Mouse (Mus musculus): ENCODE results near the gene Adcy5.

The Adcy5 gene

GRCm38 (mm10) chr16:35154641-35155390 is at the start of gene Adcy5:
Gene Adcy5 (plus strand): TSS chr16:35154877.
- no peak for DNase-seq (ENCODE audit: low spot score in 2 of 2)

- DNase-seq (ENCODE audit: low spot score in 2 of 2), result no peak
These were observed 46.7 kb upstream of the Adcy5 start for GRCm38 (mm10) chr16:35107985-35108384.

GRCm38 (mm10) chr16:35109156-35109555 is 45.5 kb upstream of the Adcy5 start:
- DNase-seq (ENCODE audit: low spot score in 2 of 2), result no peak

GRCm38 (mm10) chr16:35109656-35110291 is 44.9 kb upstream of the Adcy5 start:
- DNase-seq (ENCODE audit: low spot score in 2 of 2), result no peak

- peak; percentile 23 to 49 for DNase-seq (ENCODE audit: low spot score in 2 of 2)
These were observed 44.1 kb upstream of the Adcy5 start for GRCm38 (mm10) chr16:35110410-35111142.

- DNase-seq (ENCODE audit: low spot score in 2 of 2), result no peak
These were observed 43.5 kb upstream of the Adcy5 start for GRCm38 (mm10) chr16:35111143-35111620.

- no peak for DNase-seq (ENCODE audit: low spot score in 2 of 2)
These were observed 41.2 kb upstream of the Adcy5 start for GRCm38 (mm10) chr16:35113496-35113895.

GRCm38 (mm10) chr16:35116328-35116956 is 38.2 kb upstream of the Adcy5 start:
- DNase-seq (ENCODE audit: low spot score in 2 of 2), result no peak

GRCm38 (mm10) chr16:35117436-35117835 is 37.2 kb upstream of the Adcy5 start:
- no peak for DNase-seq (ENCODE audit: low spot score in 2 of 2)

- DNase-seq (ENCODE audit: low spot score in 2 of 2), result no peak
These were observed 34.1 kb upstream of the Adcy5 start for GRCm38 (mm10) chr16:35120603-35121002.

- no peak for DNase-seq (ENCODE audit: low spot score in 2 of 2)
These were observed 27.4 kb upstream of the Adcy5 start for GRCm38 (mm10) chr16:35127270-35127669.

- DNase-seq (ENCODE audit: low spot score in 2 of 2), result no peak
These were observed 24.5 kb upstream of the Adcy5 start for GRCm38 (mm10) chr16:35130172-35130571.

- no peak for DNase-seq (ENCODE audit: low spot score in 2 of 2)
These were observed 15.3 kb upstream of the Adcy5 start for GRCm38 (mm10) chr16:35139416-35139815.

GRCm38 (mm10) chr16:35139873-35140619 is 14.6 kb upstream of the Adcy5 start:
- no peak for DNase-seq (ENCODE audit: low spot score in 2 of 2)

- no peak for DNase-seq (ENCODE audit: low spot score in 2 of 2)
These were observed 14.1 kb upstream of the Adcy5 start for GRCm38 (mm10) chr16:35140620-35140975.

- no peak for DNase-seq (ENCODE audit: low spot score in 2 of 2)
These were observed 12.8 kb upstream of the Adcy5 start for GRCm38 (mm10) chr16:35141839-35142238.

GRCm38 (mm10) chr16:35146153-35146552 is 8.5 kb upstream of the Adcy5 start:
- no peak for DNase-seq (ENCODE audit: low spot score in 2 of 2)

GRCm38 (mm10) chr16:35153146-35153755 is 1.4 kb upstream of the Adcy5 start:
- no peak for DNase-seq (ENCODE audit: low spot score in 2 of 2)

- DNase-seq (ENCODE audit: low spot score in 2 of 2), result no peak
These were observed 434 bp upstream of the Adcy5 start for GRCm38 (mm10) chr16:35154245-35154640.

GRCm38 (mm10) chr16:35155391-35156305 is 971 bp downstream of the Adcy5 start:
- DNase-seq (ENCODE audit: low spot score in 2 of 2), result no peak
